Mouse (Mus musculus) thymus, postnatal 0 days (tissue): ENCODE measurements around the gene Smg6. TPM values are rescaled to one million over a fixed set of nuclear protein-coding genes. Genes with fewer than 3 reads are reported as not detected.

Experiments
- DNase-seq: peaks from one replicate; pipeline ENCODE4 v3.0.0-alpha.2; 2015; ENCODE audit warnings: low spot score
- microRNA counts: library from miRNA; unstranded; fragments of <30 nt; microRNA quantifications from one replicate; lab custom pipeline; 2015
- microRNA-seq: library from miRNA; unstranded; fragments of <30 nt; microRNA quantifications from one replicate; pipeline ENCODE4, GENCODE M21; 2016; ENCODE audit warnings: borderline number of aligned reads
- polyA plus RNA-seq: library from polyadenylated mRNA; unstranded; fragments of >200 nt; fragmentation: Nextera tagmentation; extraction: Ambion mirVana; gene quantifications from 2 replicates; pipeline ENCODE4 v1.2.1, GENCODE M21; 2015

Smg6 gene
- polyA plus RNA-seq, 1 experiment from 2014 or later = 15.8 TPM

GRCm38 (mm10) chr11:75213372-75214080 lies 287.9 kb downstream of the Smg6 start:
- peak; percentile 78 for DNase-seq

MicroRNAs encoded within 50 kb of the gene (microRNA counts, 519-probe panel; counts per million panel counts)
- microRNA mmu-miR-132 (lab: Ali Mortazavi, UCI) = 3,700 counts per million, percentile 76 among the panel's probes with 10 or more counts
- microRNA mmu-miR-212 (lab: Ali Mortazavi, UCI) = 473 counts per million, percentile 71 among the panel's probes with 10 or more counts

Small RNA genes lying within 50 kb of the gene (microRNA-seq; reads per million reads assigned to microRNA genes)
- 331 reads per million, percentile 60 among the genes with 10 or more reads in this experiment for gene Mir132
- 33.3 reads per million, percentile 34 among the genes with 10 or more reads in this experiment for gene Mir212

Other genes with a start within 250 kb of the Smg6 start
- gene Pafah1b1, start 201.2 kb upstream of the Smg6 start, polyA plus RNA-seq = 91.7 and 110 TPM in 2 replicates
- gene Mettl16, start 155.0 kb upstream of the Smg6 start, polyA plus RNA-seq = 30.3 and 34.3 TPM in 2 replicates
- 4.9 and 5.8 TPM in 2 replicates for gene Mnt, start 94.9 kb upstream of the Smg6 start, polyA plus RNA-seq
- gene Sgsm2, start 28.8 kb upstream of the Smg6 start, polyA plus RNA-seq = 2.2 and 3.1 TPM in 2 replicates
- 39.5 and 41.4 TPM in 2 replicates for gene Tsr1, start 27.8 kb upstream of the Smg6 start, polyA plus RNA-seq
- 9.7 and 12.5 TPM in 2 replicates for gene Srr, start 125 bp downstream of the Smg6 start, polyA plus RNA-seq
- 8.3 and 11.0 TPM in 2 replicates for gene Hic1, start 243.7 kb downstream of the Smg6 start, polyA plus RNA-seq